In genomic region chr5:103916595-103917356, GRCm38 (mm10) we compare ENCODE assay signal across 20 mouse cellular contexts. TPM values are rescaled to one million over a fixed set of nuclear protein-coding genes. Genes with fewer than 3 reads are reported as not detected.
DNase-seq lines count a peak whose midpoint lies in the region; ATAC-seq and TF ChIP-seq lines count a peak whose summit lies in the region.
"Had no signal": no experiment of that assay in that cellular context is flagged by ENCODE, and none has a peak within 500 bp of the region (broad histone marks: within the 10 kb centered on the region; RNA-seq: fewer than 3 reads in every experiment).

No protein-coding gene starts in this region.

- WGBS in lung, postnatal 0 days: 47% methylated on average over 12 of the region's 12 CpGs
- 59% methylated on average over 12 of the region's 12 CpGs for WGBS in intestine, embryonic 15.5 days
- 49% methylated on average over 12 of the region's 12 CpGs for WGBS in stomach, postnatal 0 days

- H3K9ac ChIP-seq in lung, postnatal 0 days (replicated peaks; ENCODE audit: low read depth): no peak overlapping the region
- H3K9ac ChIP-seq in intestine, embryonic 15.5 days: no peak overlapping the region
- no peak overlapping the region for H3K9ac ChIP-seq in stomach, postnatal 0 days (ENCODE audit: low read length)
- H3K9ac ChIP-seq: heart, embryonic 12.5 days had no signal

- no peaks in the 10 kb centered on the region for H3K36me3 ChIP-seq in lung, postnatal 0 days (ENCODE audit: insufficient read depth, low read length)
- no peaks in the 10 kb centered on the region for H3K36me3 ChIP-seq in intestine, embryonic 15.5 days
- no peaks in the 10 kb centered on the region for H3K36me3 ChIP-seq in stomach, postnatal 0 days (ENCODE audit: control insufficient read depth, insufficient read depth, low read length)
- H3K36me3 ChIP-seq: G1E; heart, embryonic 12.5 days had no signal

- no peak for ATAC-seq in CD4-positive, CD25-positive, alpha-beta regulatory T cell, adult 4 months
- no peak for ATAC-seq in lung, postnatal 0 days
- peak; percentile 72 for ATAC-seq in intestine, embryonic 15.5 days
- peak; percentile 72; the same call in 1 of the 2 replicates for ATAC-seq in stomach, postnatal 0 days (ENCODE audit: low FRiP score, low TSS enrichment)
- no peak for ATAC-seq in monocyte, adult 5-6 weeks (replicated peaks; ENCODE audit: insufficient number of reproducible peaks, low FRiP score, low TSS enrichment, poor library complexity, severe bottlenecking)
- ATAC-seq: forebrain, embryonic 16.5 days had no signal

- H3K9me3 ChIP-seq in lung, postnatal 0 days (ENCODE audit: low read length): no peaks in the 10 kb centered on the region
- H3K9me3 ChIP-seq in intestine, embryonic 15.5 days: no peaks in the 10 kb centered on the region
- H3K9me3 ChIP-seq in stomach, postnatal 0 days (ENCODE audit: control insufficient read depth, low read length): no peaks in the 10 kb centered on the region
- H3K9me3 ChIP-seq: G1E; heart, embryonic 12.5 days; megakaryocyte, embryonic 14.5 days had no signal

- H3K4me3 ChIP-seq in lung, postnatal 0 days (ENCODE audit: low read depth, low read length): no peak overlapping the region
- H3K4me3 ChIP-seq in intestine, embryonic 15.5 days (replicated peaks): no peak overlapping the region
- H3K4me3 ChIP-seq in stomach, postnatal 0 days (ENCODE audit: low read depth, low read length): no peak overlapping the region
- H3K4me3 ChIP-seq: heart, embryonic 12.5 days; megakaryocyte, embryonic 14.5 days; myocyte had no signal

- H3K4me2 ChIP-seq in lung, postnatal 0 days (replicated peaks; ENCODE audit: low read depth, low read length): no peak overlapping the region
- H3K4me2 ChIP-seq in intestine, embryonic 15.5 days (replicated peaks): no peak overlapping the region
- no peak overlapping the region for H3K4me2 ChIP-seq in stomach, postnatal 0 days (replicated peaks; ENCODE audit: low read depth)
- H3K4me2 ChIP-seq: heart, embryonic 12.5 days had no signal

- TF ChIP-seq EP300 in lung, postnatal 0 days (IDR thresholded peaks at IDR 0.05): no peak
- TF ChIP-seq EP300 in stomach, postnatal 0 days (optimal IDR thresholded peaks at IDR 0.05): no peak

- no peaks in the 10 kb centered on the region for H3K27me3 ChIP-seq in lung, postnatal 0 days (replicated peaks; ENCODE audit: insufficient read depth, low read length)
- no peaks in the 10 kb centered on the region; the same call in 1 of the 2 replicates for H3K27me3 ChIP-seq in intestine, embryonic 15.5 days (replicated peaks)
- H3K27me3 ChIP-seq in stomach, postnatal 0 days (ENCODE audit: control insufficient read depth, insufficient read depth, low read length): no peaks in the 10 kb centered on the region

- H3K27ac ChIP-seq in lung, postnatal 0 days (ENCODE audit: low read length): no peak overlapping the region
- H3K27ac ChIP-seq in intestine, embryonic 15.5 days: no peak overlapping the region
- H3K27ac ChIP-seq in stomach, postnatal 0 days (replicated peaks): no peak overlapping the region

- DNase-seq in CD4-positive, CD25-positive, alpha-beta regulatory T cell, adult 2 months (ENCODE audit: low read depth, low spot score): peak; percentile 5
- DNase-seq in lung, postnatal 36 days: peak; percentile 34
- no peak for DNase-seq in lung, postnatal 0 days (ENCODE audit: low spot score)
- peak; percentile 74 for DNase-seq in stomach, postnatal 0 days (ENCODE audit: low spot score)
- no peak for DNase-seq in urinary bladder, postnatal 14 days (ENCODE audit: low spot score)
- DNase-seq: adrenal gland, postnatal 10 days; cerebellum, adult 8-10 months; heart, postnatal 4 days; kidney, postnatal 10 days; liver; retina, postnatal 1 day; thymus, adult 18-20 months had no signal

- H3K4me1 ChIP-seq in lung, postnatal 0 days (ENCODE audit: insufficient read depth, low read depth, low read length): no peaks in the 10 kb centered on the region
- H3K4me1 ChIP-seq in intestine, embryonic 15.5 days (replicated peaks): no peaks in the 10 kb centered on the region
- H3K4me1 ChIP-seq in stomach, postnatal 0 days (replicated peaks; ENCODE audit: control insufficient read depth, insufficient read depth): no peaks in the 10 kb centered on the region

- TF ChIP-seq CTCF in lung, postnatal 0 days (IDR thresholded peaks at IDR 0.05): no peak
- TF ChIP-seq CTCF in stomach, postnatal 0 days (IDR thresholded peaks at IDR 0.05; ENCODE audit: low read depth): no peak

RNA-seq across cellular contexts. Expression of gene Klhl8, which starts 5.7 kb away (rescaled TPM):
- 1 to 10 TPM in 1 of 2 experiments, under 1 TPM in 1; 0.77 to 1.0 TPM for polyA plus RNA-seq in CD4-positive, CD25-positive, alpha-beta regulatory T cell, adult 4 months (2017; shearing (Covaris generic))
- polyA plus RNA-seq in lung, postnatal 0 days (2015; fragmentation: Nextera tagmentation; extraction: Ambion mirVana): 7.1 and 8.0 TPM in 2 replicates
- 8.2 and 8.5 TPM in 2 replicates for polyA plus RNA-seq in intestine, embryonic 15.5 days (2015; fragmentation: Nextera tagmentation; extraction: Ambion mirVana)
- polyA plus RNA-seq in stomach, postnatal 0 days (2015; fragmentation: Nextera tagmentation; extraction: Ambion mirVana): 7.7 and 8.4 TPM in 2 replicates
- 0.29 to 4.3 TPM (median 0.53 TPM) in 3 replicates for total RNA-seq in monocyte, adult 5-6 weeks (2017)

Comparison
In these comparisons a context has a peak if more than half of its experiments do, and no peak if none do; other contexts are left out.
1. DNase-seq: peak in CD4-positive, CD25-positive, alpha-beta regulatory T cell, adult 2 months (single experiment), lung, postnatal 36 days (single experiment) and stomach, postnatal 0 days (single experiment); none in lung, postnatal 0 days (single experiment) and urinary bladder, postnatal 14 days (single experiment).
2. ATAC-seq: peak in intestine, embryonic 15.5 days (single experiment) and stomach, postnatal 0 days (single experiment); none in CD4-positive, CD25-positive, alpha-beta regulatory T cell, adult 4 months (single experiment), lung, postnatal 0 days (single experiment) and monocyte, adult 5-6 weeks (single experiment).